In the genomic region with DNA sequence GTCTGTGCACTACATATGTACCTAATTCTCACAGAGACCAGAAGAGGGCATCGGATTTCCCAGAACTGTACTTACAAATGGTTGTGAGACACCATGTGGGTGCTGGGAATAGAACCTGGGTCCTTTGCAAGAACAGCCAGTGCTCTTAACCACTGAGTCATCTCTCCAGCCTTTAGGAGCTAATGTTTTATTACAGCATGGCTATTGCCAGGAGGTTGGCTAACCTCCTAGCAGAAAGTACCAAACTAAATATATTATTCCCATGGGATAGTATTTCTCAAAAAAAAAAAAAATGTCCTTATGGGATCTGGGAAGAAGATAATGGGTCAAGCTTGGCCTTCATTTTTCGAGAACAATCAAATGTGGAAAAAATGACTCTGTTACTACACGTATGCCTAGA, we compare ENCODE assay signal across 32 mouse cellular contexts. TPM values are rescaled to one million over a fixed set of nuclear protein-coding genes. Genes with fewer than 3 reads are reported as not detected.
"Had no signal": no experiment of that assay in that cellular context is flagged by ENCODE, and none has a peak within 500 bp of the region (broad histone marks: within the 10 kb centered on the region; RNA-seq: fewer than 3 reads in every experiment).

No protein-coding gene starts in this region.

- DNase-seq: left cerebral cortex, postnatal 4 days; liver; liver, embryonic 13.5 days; liver, postnatal 0 days; lung, adult 18-20 months; lung, adult 2 months; lung, embryonic 14.5 days; lung, postnatal 10 days; lung, postnatal 14 days; lung, postnatal 36 days; lung, postnatal 4 days; midbrain, embryonic 14.5 days had no signal

- H3K9ac ChIP-seq: limb, embryonic 12.5 days; limb, embryonic 13.5 days; limb, embryonic 15.5 days; liver, embryonic 12.5 days; liver, embryonic 13.5 days; liver, embryonic 14.5 days; liver, embryonic 15.5 days; liver, postnatal 0 days; lung, embryonic 14.5 days; lung, embryonic 15.5 days; midbrain, embryonic 12.5 days; midbrain, embryonic 13.5 days; neural tube, embryonic 12.5 days had no signal

- ATAC-seq: liver, embryonic 12.5 days; liver, postnatal 0 days; lung, postnatal 0 days; midbrain, embryonic 13.5 days; midbrain, embryonic 16.5 days had no signal

- H3K9me3 ChIP-seq: limb, embryonic 10.5 days; limb, embryonic 12.5 days; limb, embryonic 15.5 days; liver, embryonic 12.5 days; liver, embryonic 13.5 days; liver, embryonic 15.5 days; lung, embryonic 15.5 days; midbrain, embryonic 10.5 days; midbrain, embryonic 12.5 days; midbrain, embryonic 13.5 days; neural tube, embryonic 12.5 days had no signal

- H3K36me3 ChIP-seq: limb, embryonic 10.5 days; limb, embryonic 12.5 days; limb, embryonic 13.5 days; limb, embryonic 15.5 days; liver, embryonic 12.5 days; liver, embryonic 13.5 days; liver, embryonic 15.5 days; lung, embryonic 15.5 days; midbrain, embryonic 10.5 days; midbrain, embryonic 12.5 days; midbrain, embryonic 13.5 days; neural tube, embryonic 12.5 days had no signal

- H3K27ac ChIP-seq: left cerebral cortex, adult 2 months; limb, embryonic 10.5 days; limb, embryonic 12.5 days; limb, embryonic 13.5 days; limb, embryonic 15.5 days; liver, embryonic 12.5 days; liver, embryonic 13.5 days; liver, embryonic 14.5 days; liver, embryonic 15.5 days; lung, embryonic 15.5 days; macrophage; midbrain, embryonic 10.5 days; midbrain, embryonic 12.5 days; midbrain, embryonic 13.5 days; neural tube, embryonic 12.5 days had no signal

- H3K4me2 ChIP-seq: limb, embryonic 12.5 days; limb, embryonic 13.5 days; limb, embryonic 15.5 days; liver, embryonic 11.5 days; liver, embryonic 12.5 days; liver, embryonic 13.5 days; liver, embryonic 15.5 days; lung, embryonic 14.5 days; lung, embryonic 15.5 days; midbrain, embryonic 12.5 days; midbrain, embryonic 13.5 days; neural tube, embryonic 12.5 days had no signal

- H3K27me3 ChIP-seq: limb, embryonic 12.5 days; limb, embryonic 13.5 days; limb, embryonic 15.5 days; midbrain, embryonic 12.5 days; midbrain, embryonic 13.5 days; neural tube, embryonic 12.5 days had no signal

- H3K4me3 ChIP-seq: left cerebral cortex, adult 2 months; limb, embryonic 10.5 days; limb, embryonic 12.5 days; limb, embryonic 13.5 days; limb, embryonic 15.5 days; liver, embryonic 12.5 days; liver, embryonic 13.5 days; liver, embryonic 15.5 days; lung, embryonic 15.5 days; megakaryocyte, embryonic 14.5 days; midbrain, embryonic 10.5 days; midbrain, embryonic 12.5 days; midbrain, embryonic 13.5 days; myocyte; neural tube, embryonic 12.5 days had no signal

- H3K4me1 ChIP-seq: limb, embryonic 12.5 days; limb, embryonic 13.5 days; limb, embryonic 15.5 days; liver, embryonic 12.5 days; liver, embryonic 13.5 days; liver, embryonic 15.5 days; lung, embryonic 15.5 days; midbrain, embryonic 12.5 days; midbrain, embryonic 13.5 days; neural tube, embryonic 12.5 days had no signal

RNA-seq across cellular contexts. Expression of gene Ppp1r36, which starts 7.9 kb away (rescaled TPM):
- polyA plus RNA-seq: liver, adult 2 months; liver, embryonic 13.5 days; macrophage; myocyte had no signal
